Mouse (Mus musculus): ENCODE measurements around the gene Kcnmb1.

The Kcnmb1 gene
- long read RNA-seq, experiment 1, full-length matches to known transcripts = 1 of 1 reads
- long read RNA-seq, experiment 1, partial matches to known transcripts = 0 of 1 reads
- long read RNA-seq, experiment 1, other reads (novel, unspliced or antisense) = 0 of 1 reads
- long read RNA-seq, experiment 2, full-length matches to known transcripts = 1 of 1 reads
- long read RNA-seq, experiment 2, partial matches to known transcripts = 0 of 1 reads
- long read RNA-seq, experiment 2, other reads (novel, unspliced or antisense) = 0 of 1 reads

GRCm38 (mm10) chr11:33962688-33963407 lies at the start of gene Kcnmb1:
Gene Kcnmb1 (plus strand): TSS chr11:33963013.
- intact Hi-C loops (cut with DNase I) = no loop called here

- intact Hi-C loops (cut with DNase I) = loop anchor here (5.0 kb wide), 1 partner anchor 41 kb away; no protein-coding TSS in a partner anchor
Measured at GRCm38 (mm10) chr11:33913061-33913460, 49.8 kb upstream of the Kcnmb1 start.

- intact Hi-C loops (cut with DNase I) = loop anchor here (5.0 kb wide), 1 partner anchor 42 kb away; no protein-coding TSS in a partner anchor
Measured at GRCm38 (mm10) chr11:33914216-33914615, 48.6 kb upstream of the Kcnmb1 start.

GRCm38 (mm10) chr11:33917574-33917973 lies 45.2 kb upstream of the Kcnmb1 start:
- intact Hi-C loops (cut with DNase I) = loop anchor here (2.0 kb wide), 1 partner anchor 185 kb away; no protein-coding TSS in a partner anchor

GRCm38 (mm10) chr11:33918424-33918823 lies 44.4 kb upstream of the Kcnmb1 start:
- intact Hi-C loops (cut with DNase I) = no loop called here

- intact Hi-C loops (cut with DNase I) = no loop called here
Measured at GRCm38 (mm10) chr11:33919826-33920225, 43.0 kb upstream of the Kcnmb1 start.

- intact Hi-C loops (cut with DNase I) = no loop called here
Measured at GRCm38 (mm10) chr11:33921451-33921850, 41.4 kb upstream of the Kcnmb1 start.

- intact Hi-C loops (cut with DNase I) = no loop called here
Measured at GRCm38 (mm10) chr11:33923031-33923430, 39.8 kb upstream of the Kcnmb1 start.

GRCm38 (mm10) chr11:33925778-33926177 lies 37.0 kb upstream of the Kcnmb1 start:
- intact Hi-C loops (cut with DNase I) = no loop called here

GRCm38 (mm10) chr11:33926551-33926950 lies 36.3 kb upstream of the Kcnmb1 start:
- intact Hi-C loops (cut with DNase I) = no loop called here

GRCm38 (mm10) chr11:33927321-33927720 lies 35.5 kb upstream of the Kcnmb1 start:
- intact Hi-C loops (cut with DNase I) = no loop called here

- intact Hi-C loops (cut with DNase I) = no loop called here
Measured at GRCm38 (mm10) chr11:33927836-33928235, 35.0 kb upstream of the Kcnmb1 start.

GRCm38 (mm10) chr11:33928658-33929057 lies 34.2 kb upstream of the Kcnmb1 start:
- intact Hi-C loops (cut with DNase I) = no loop called here

- intact Hi-C loops (cut with DNase I) = no loop called here
Measured at GRCm38 (mm10) chr11:33929412-33929811, 33.4 kb upstream of the Kcnmb1 start.

- intact Hi-C loops (cut with DNase I) = no loop called here
Measured at GRCm38 (mm10) chr11:33931836-33932385, 30.9 kb upstream of the Kcnmb1 start.

GRCm38 (mm10) chr11:33932386-33933111 lies 30.3 kb upstream of the Kcnmb1 start:
- intact Hi-C loops (cut with DNase I) = no loop called here

GRCm38 (mm10) chr11:33934286-33934685 lies 28.5 kb upstream of the Kcnmb1 start:
- intact Hi-C loops (cut with DNase I) = no loop called here

- intact Hi-C loops (cut with DNase I) = no loop called here
Measured at GRCm38 (mm10) chr11:33937641-33938040, 25.2 kb upstream of the Kcnmb1 start.

- intact Hi-C loops (cut with DNase I) = no loop called here
Measured at GRCm38 (mm10) chr11:33938561-33939274, 24.1 kb upstream of the Kcnmb1 start.

GRCm38 (mm10) chr11:33939456-33940113 lies 23.2 kb upstream of the Kcnmb1 start:
- intact Hi-C loops (cut with DNase I) = no loop called here

Data from adrenal gland (tissue).